Mouse (Mus musculus) testis, adult 2 months (tissue): ENCODE results near the gene Pid1.

Experiments used
- CTCF ChIP-seq: fragments of 200-500 bp; IDR thresholded peaks from 2 replicates; pipeline ENCODE4 v1.5.1; 2012; ENCODE audit warnings: low read depth, mild to moderate bottlenecking, inconsistent platforms, low read length, moderate library complexity; ENCODE audit not compliant: control insufficient read depth, insufficient read depth, insufficient replicate concordance
- POLR2A ChIP-seq: fragments of 200-500 bp; IDR thresholded peaks from 2 replicates; pipeline ENCODE4 v1.6.1; 2012; ENCODE audit warnings: low read depth, mild to moderate bottlenecking, inconsistent platforms, low read length, moderate library complexity; ENCODE audit not compliant: control insufficient read depth

DNA sequence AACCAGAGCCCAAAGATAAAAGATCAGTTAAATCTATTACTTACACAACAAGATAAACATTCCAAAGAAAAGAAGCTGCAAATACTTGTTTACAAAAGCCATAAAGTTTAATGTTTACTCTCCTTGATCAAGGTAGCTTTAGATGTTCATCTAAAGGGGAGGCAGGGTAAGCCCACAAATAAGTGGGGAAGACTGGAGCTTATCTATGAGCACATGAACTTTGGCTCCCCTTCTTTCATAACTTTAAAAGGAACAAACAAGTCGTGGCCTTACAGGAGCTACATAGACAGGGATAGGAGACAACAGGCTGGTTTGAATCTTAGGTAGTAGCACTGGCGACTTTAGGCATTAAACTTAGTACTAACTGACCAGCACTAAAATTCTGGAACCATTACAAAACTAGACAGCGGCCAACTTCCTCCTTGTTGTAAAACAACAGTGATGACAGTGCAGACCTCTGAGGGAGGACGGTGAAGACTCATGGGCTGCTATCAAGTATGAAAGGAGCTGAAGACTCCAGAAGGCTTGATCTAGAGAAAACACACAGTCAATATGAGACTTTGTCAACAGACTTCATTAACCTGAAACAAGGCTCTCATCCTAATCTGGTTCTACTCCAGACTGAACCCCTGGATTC, 122.7 kb downstream of the Pid1 start:
- TF ChIP-seq CTCF (no peak), POLR2A (no peak)
